Mouse (Mus musculus) olfactory bulb, adult 2 months (tissue): ENCODE measurements around the gene Ptpn7. TPM values are rescaled to one million over a fixed set of nuclear protein-coding genes. Genes with fewer than 3 reads are reported as not detected.

Source experiments
- H3K27ac ChIP-seq: fragments of 200-500 bp; 2 replicates; pipeline ENCODE4 v1.5.1; 2012; ENCODE audit warnings: low read depth, low read length; ENCODE audit not compliant: insufficient read depth
- H3K4me1 ChIP-seq: fragments of 200-500 bp; 2 replicates; pipeline ENCODE4 v1.6.1; 2012; ENCODE audit warnings: low read length; ENCODE audit not compliant: control insufficient read depth, insufficient read depth
- H3K4me3 ChIP-seq: fragments of 200-500 bp; 2 replicates; pipeline ENCODE4 v1.5.1; 2012; ENCODE audit warnings: mild to moderate bottlenecking, low read depth, low read length, moderate library complexity; ENCODE audit not compliant: insufficient read depth
- CTCF ChIP-seq: fragments of 200-500 bp; IDR thresholded peaks from 2 replicates; pipeline ENCODE4 v1.5.1; 2012; ENCODE audit warnings: low read depth, mild to moderate bottlenecking, low read length, moderate library complexity; ENCODE audit not compliant: insufficient read depth
- POLR2A ChIP-seq: fragments of 200-500 bp; IDR thresholded peaks from 2 replicates; pipeline ENCODE4 v1.6.1; 2012; ENCODE audit warnings: mild to moderate bottlenecking, low read depth, low read length, moderate library complexity; ENCODE audit not compliant: insufficient read depth
- WGBS: fragments of 180-500 bp; shearing (Covaris S2); methylation state at CpG from one replicate; pipeline ENCODE4 v1.1.7; 2018; 5-methylcytosine and 5-hydroxymethylcytosine counted together
- polyA plus RNA-seq: library from polyadenylated mRNA; stranded (reverse); fragments of >200 nt; gene quantifications from 2 replicates; pipeline ENCODE4 v1.2.4, GENCODE M21; 2012; ENCODE audit warnings: low replicate concordance; ENCODE audit not compliant: missing spikeins, insufficient read depth, insufficient read length

Ptpn7 gene
- polyA plus RNA-seq, 1 experiment = not detected

- Histone ChIP-seq H3K27ac (peak overlapping the region; percentile 56), H3K4me1 (peaks cover 26% of the 10 kb centered on the region), H3K4me3 (no peak overlapping the region)
- TF ChIP-seq CTCF (no peak), POLR2A (no peak)
- WGBS = 55% methylated on average over 11 of the region's 11 CpGs
These were observed 27.1 kb downstream of the Ptpn7 start for GRCm38 (mm10) chr1:135159556-135160123.

DNA sequence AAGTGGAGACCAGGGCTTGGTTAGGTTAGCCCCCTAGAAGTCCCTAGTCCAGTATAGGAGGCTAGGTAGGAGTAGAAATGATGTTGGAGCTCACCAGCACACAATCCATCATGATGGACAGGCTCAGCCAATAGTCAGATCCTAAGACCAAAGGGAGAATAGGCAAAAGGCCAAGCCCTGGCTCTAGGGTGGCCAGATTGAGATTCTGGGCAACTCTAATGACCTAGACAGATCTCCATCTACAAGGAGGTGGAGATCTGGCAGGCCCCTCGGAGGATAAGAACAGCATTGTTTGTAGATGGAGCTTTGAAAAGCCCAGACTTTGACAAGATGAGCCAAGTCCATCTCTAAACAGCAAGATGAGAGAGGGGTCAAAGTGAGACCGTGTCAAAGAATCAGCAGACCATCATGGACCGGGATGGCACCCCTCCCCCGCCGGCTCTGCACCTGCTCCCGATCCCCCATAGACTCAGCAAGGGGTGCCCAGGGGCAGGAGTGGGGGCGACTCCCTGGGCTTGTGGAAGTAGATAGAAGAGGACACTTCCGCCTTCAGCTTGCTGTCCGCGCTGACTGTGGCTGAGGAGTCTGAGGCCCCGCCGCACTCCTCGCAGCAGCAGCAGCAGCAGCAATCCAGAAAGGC, 28.0 kb downstream of the Ptpn7 start:
- TF ChIP-seq POLR2A (no peak), CTCF (no peak)
- H3K27ac ChIP-seq = no peak overlapping the region
- WGBS = 76% methylated on average over 13 of the region's 13 CpGs
- no peak overlapping the region for H3K4me3 ChIP-seq
- H3K4me1 ChIP-seq = peaks cover 21% of the 10 kb centered on the region

GRCm38 (mm10) chr1:135162720-135163119, 30.2 kb downstream of the Ptpn7 start:
- TF ChIP-seq POLR2A (no peak), CTCF (no peak)

DNA sequence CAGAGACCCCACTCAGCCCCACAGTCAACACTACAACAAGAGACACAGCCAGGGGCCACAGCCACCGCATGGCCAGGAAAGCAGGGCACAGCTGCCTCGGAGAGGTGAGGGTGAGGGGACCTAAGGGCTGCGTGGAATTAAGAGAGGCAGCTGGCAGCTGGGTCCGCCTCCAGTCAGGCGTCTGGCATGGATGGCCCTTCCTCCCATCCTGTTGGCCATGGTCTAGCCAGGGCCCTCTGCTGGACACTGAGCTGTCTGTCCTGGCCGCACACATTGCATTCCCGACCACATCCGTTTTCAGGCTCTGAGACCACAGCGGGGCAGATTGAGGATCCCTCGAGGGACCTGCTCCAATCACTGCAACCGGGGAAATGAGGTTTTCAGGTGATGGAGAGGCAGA, 34.9 kb downstream of the Ptpn7 start, which contains the start of gene Gpr37l1:
Gene Gpr37l1 (minus strand): TSS at position 247 of the 400 bp plus-strand sequence.
- H3K4me1 ChIP-seq = peaks cover 7% of the 10 kb centered on the region
- peak within 1 kb of the TSS; percentile 36 for H3K4me3 ChIP-seq
- H3K27ac ChIP-seq = peak within 1 kb of the TSS; percentile 71
- WGBS = 66% methylated on average over 11 of the region's 11 CpGs
- TF ChIP-seq CTCF = no peak
- no peak for TF ChIP-seq POLR2A

More at GRCm38 (mm10) chr1:135162720-135163119, 30.2 kb downstream of the Ptpn7 start:
- Histone ChIP-seq H3K4me1 (peaks cover 21% of the 10 kb centered on the region), H3K4me3 (peak overlapping the region; percentile 24; the same call in 1 of the 2 replicates), H3K27ac (peak overlapping the region; percentile 71; the same call in 1 of the 2 replicates)
- 50% methylated on average over 6 of the region's 6 CpGs for WGBS

DNA sequence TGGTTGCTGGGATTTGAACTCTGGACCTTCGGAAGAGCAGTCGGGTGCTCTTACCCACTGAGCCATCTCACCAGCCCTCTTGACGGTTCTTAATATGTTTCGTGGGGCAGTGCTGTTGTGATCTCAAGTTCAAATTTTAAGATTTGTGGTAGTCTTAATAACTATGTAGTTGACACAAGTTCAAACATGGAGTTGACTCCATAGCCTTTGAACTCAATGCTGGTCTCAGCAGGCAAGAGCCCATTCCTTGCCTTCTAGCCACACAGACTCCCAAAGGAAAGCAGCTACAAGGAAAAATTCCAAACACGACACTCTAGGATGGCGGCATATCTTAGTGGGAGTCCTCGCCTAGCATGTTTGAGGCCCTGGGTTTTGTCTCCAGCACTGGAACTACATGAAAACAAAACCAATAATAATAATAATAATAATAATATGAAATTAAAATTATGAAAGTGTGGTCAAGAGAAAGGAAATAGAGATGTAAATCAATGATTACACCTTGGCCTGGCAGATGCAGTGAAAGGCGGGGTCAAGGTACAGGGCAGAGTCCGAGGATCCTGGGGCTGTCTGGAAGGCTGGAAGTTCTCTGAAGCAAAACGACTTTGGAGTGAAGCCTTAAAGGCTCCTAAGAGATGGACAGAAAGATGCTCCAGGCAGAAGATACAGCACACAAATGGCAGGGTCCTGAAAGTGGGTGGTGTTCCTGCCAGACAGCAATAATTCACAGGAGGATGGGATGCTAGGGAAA, 36.1 kb downstream of the Ptpn7 start:
- WGBS = 92% methylated on average over 10 of the region's 10 CpGs
- H3K4me1 ChIP-seq = peaks cover 7% of the 10 kb centered on the region
- H3K27ac ChIP-seq = no peak overlapping the region
- no peak for TF ChIP-seq POLR2A
- H3K4me3 ChIP-seq = no peak overlapping the region

- no peak overlapping the region for H3K4me3 ChIP-seq
- WGBS = 33% methylated on average over 12 of the region's 12 CpGs
- peaks cover 7% of the 10 kb centered on the region for H3K4me1 ChIP-seq
- H3K27ac ChIP-seq = peak overlapping the region; percentile 28; the same call in 1 of the 2 replicates
- TF ChIP-seq POLR2A = no peak
- no peak for TF ChIP-seq CTCF
These were observed 37.2 kb downstream of the Ptpn7 start for GRCm38 (mm10) chr1:135169556-135170224.

DNA sequence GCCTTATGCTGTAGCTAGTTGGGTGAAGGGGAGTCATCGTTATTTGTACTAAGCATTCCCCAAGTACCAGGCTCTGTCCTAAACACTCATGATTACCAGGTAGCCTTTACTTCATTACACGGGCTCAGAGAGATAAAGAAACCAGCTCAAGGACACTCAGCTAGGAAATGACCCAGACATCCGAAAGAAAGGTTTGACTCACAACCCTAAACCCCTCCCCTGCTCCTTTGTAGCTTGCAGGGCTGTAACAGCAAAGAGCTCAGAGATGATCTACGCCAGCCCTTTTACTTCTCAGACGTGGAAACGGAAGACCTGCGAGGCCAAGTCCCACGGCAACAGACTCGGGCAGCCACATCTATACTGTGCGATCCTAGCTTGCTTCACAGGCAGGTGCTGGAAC, 37.8 kb downstream of the Ptpn7 start:
- no peak overlapping the region for H3K27ac ChIP-seq
- WGBS = 72% methylated on average over 10 of the region's 10 CpGs

GRCm38 (mm10) chr1:135171202-135171601, 38.7 kb downstream of the Ptpn7 start:
- TF ChIP-seq CTCF (no peak), POLR2A (no peak)
- no peak overlapping the region for H3K27ac ChIP-seq
- H3K4me3 ChIP-seq = no peak overlapping the region
- peaks cover 7% of the 10 kb centered on the region for H3K4me1 ChIP-seq
- WGBS = 85% methylated on average over 7 of the region's 7 CpGs

More for the DNA sequence above, 37.8 kb downstream of the Ptpn7 start:
- Histone ChIP-seq H3K4me1 (peaks cover 7% of the 10 kb centered on the region), H3K4me3 (no peak overlapping the region)
- no peak for TF ChIP-seq CTCF
- TF ChIP-seq POLR2A = no peak

DNA sequence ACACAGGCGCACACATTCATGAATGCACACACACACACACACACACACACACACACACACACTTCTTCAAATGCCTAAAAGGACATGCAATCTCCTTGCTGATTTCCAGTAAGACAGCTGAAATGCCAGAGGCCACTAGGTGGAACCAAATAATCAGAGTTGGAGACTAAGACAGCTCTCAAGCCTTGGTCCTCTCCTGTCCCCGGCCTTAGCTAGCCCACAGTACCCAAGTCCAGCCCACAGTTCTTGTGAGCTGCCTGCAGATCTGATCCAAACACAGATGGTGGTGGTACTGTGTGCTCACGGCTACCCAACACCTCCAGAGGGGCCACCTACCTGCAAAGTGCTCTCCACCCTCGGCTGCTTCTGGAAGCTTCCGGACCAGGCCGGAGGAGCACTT, 39.5 kb downstream of the Ptpn7 start:
- Histone ChIP-seq H3K27ac (no peak overlapping the region), H3K4me1 (peaks cover 7% of the 10 kb centered on the region), H3K4me3 (no peak overlapping the region)
- TF ChIP-seq CTCF (peak; percentile 20; the same call in 1 of the 2 replicates), POLR2A (no peak)
- WGBS = 51% methylated on average over 6 of the region's 6 CpGs
